Mouse (Mus musculus) kidney, adult 2 months (tissue): Measurements from ENCODE around the gene Nt5c2. TPM values are rescaled to one million over a fixed set of nuclear protein-coding genes. Genes with fewer than 3 reads are reported as not detected.

Source experiments
- DNase-seq: peaks from one replicate; pipeline ENCODE4 v3.0.0; 2021
- H3K27ac ChIP-seq: fragments of 200-500 bp; 2 replicates; pipeline ENCODE4 v1.5.1; 2012; ENCODE audit warnings: low read depth, low read length, control low read depth, inconsistent platforms; ENCODE audit not compliant: insufficient read depth
- H3K27me3 ChIP-seq: fragments of 200-500 bp; replicated peaks from 2 replicates; pipeline ENCODE4 v1.6.1; 2012; ENCODE audit warnings: mild to moderate bottlenecking, moderate library complexity, low read length, inconsistent platforms; ENCODE audit not compliant: control insufficient read depth, insufficient read depth
- H3K36me3 ChIP-seq: fragments of 200-500 bp; 2 replicates; pipeline ENCODE4 v1.6.1; 2012; ENCODE audit warnings: mild to moderate bottlenecking, moderate library complexity, low read length, inconsistent platforms; ENCODE audit not compliant: control insufficient read depth, insufficient read depth
- H3K4me1 ChIP-seq: fragments of 200-500 bp; 2 replicates; pipeline ENCODE4 v1.6.1; 2011; ENCODE audit warnings: low read length; ENCODE audit not compliant: control insufficient read depth, insufficient read depth
- H3K4me3 ChIP-seq: fragments of 200-500 bp; 2 replicates; pipeline ENCODE4 v1.5.1; 2011; ENCODE audit warnings: mild to moderate bottlenecking, low read depth, low read length, control low read depth; ENCODE audit not compliant: insufficient read depth
- CTCF ChIP-seq: fragments of 200-500 bp; conservative IDR thresholded peaks from 2 replicates; pipeline ENCODE4 v1.5.1; 2011; ENCODE audit warnings: low read depth, mild to moderate bottlenecking, control low read depth, low read length, moderate library complexity, mixed read lengths; ENCODE audit not compliant: insufficient read depth, insufficient read length
- POLR2A ChIP-seq: fragments of 200-500 bp; IDR thresholded peaks from one replicate; pipeline ENCODE4 v1.6.1; 2011; ENCODE audit warnings: low read depth, low read length, control low read depth
- WGBS: fragments of 180-500 bp; shearing (Covaris S2); methylation state at CpG from one replicate; pipeline ENCODE4 v1.1.7; 2018; 5-methylcytosine and 5-hydroxymethylcytosine counted together
- polyA plus RNA-seq: library from polyadenylated mRNA; depleted of rRNA; stranded (reverse); fragments of >200 nt; gene quantifications from 2 replicates; pipeline ENCODE4 v1.2.3, GENCODE M21; 2012

Gene Nt5c2
- polyA plus RNA-seq, 1 experiment, result 36.3 TPM

DNA sequence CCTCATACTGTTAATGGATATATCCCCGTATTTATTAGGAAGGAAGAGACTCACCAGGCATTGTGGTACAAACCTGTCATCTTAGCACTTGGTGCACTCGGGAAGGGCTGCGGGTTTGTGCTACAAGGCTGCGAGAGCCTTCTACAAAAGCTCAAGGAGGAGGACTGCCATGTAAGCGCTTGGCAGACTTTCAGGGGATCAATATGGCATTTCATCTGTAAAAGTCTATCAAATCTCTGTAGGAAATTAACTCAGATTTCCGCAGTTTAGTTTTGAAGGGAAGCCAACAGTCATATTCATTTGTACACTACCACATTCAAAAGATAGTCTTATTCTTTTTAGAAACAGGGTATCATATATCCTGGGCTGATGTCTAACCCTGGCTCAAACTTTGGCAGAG is 16.8 kb upstream of the Nt5c2 start:
- no peaks in the 10 kb centered on the region; the same call in none of the 2 replicates for H3K36me3 ChIP-seq
- no peak for DNase-seq
- H3K4me3 ChIP-seq, result no peak overlapping the region
- H3K27me3 ChIP-seq, result no peaks in the 10 kb centered on the region
- WGBS, result 92% methylated on average over 6 of the region's 6 CpGs
- no peaks in the 10 kb centered on the region for H3K4me1 ChIP-seq
- TF ChIP-seq POLR2A (no peak), CTCF (no peak)
- no peak overlapping the region for H3K27ac ChIP-seq

DNA sequence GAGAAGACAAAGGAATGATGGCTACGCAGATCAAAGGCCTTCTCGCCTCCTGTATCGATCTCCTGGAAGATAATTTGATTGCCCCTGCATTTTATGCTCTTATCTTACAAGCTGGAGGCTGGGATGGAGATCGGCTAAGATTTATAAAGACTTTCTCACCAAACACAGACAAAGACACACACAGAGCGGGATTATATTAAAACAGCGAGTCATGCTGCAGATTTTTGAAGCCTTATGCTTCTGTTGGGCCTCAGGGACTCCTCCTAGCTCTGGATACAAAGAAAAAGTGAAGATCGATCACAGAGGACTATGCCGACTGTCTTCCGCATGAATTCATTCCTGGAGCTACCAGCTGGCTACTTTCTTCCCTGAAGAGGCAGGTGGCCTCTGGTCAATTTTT is 14.8 kb upstream of the Nt5c2 start:
- WGBS, result 75% methylated on average over 9 of the region's 9 CpGs
- no peaks in the 10 kb centered on the region for H3K27me3 ChIP-seq
- TF ChIP-seq CTCF, result no peak
- no peak for TF ChIP-seq POLR2A
- no peak overlapping the region for H3K4me3 ChIP-seq
- no peak overlapping the region for H3K27ac ChIP-seq
- H3K36me3 ChIP-seq, result no peaks in the 10 kb centered on the region; the same call in none of the 2 replicates
- no peaks in the 10 kb centered on the region for H3K4me1 ChIP-seq
- no peak for DNase-seq

DNA sequence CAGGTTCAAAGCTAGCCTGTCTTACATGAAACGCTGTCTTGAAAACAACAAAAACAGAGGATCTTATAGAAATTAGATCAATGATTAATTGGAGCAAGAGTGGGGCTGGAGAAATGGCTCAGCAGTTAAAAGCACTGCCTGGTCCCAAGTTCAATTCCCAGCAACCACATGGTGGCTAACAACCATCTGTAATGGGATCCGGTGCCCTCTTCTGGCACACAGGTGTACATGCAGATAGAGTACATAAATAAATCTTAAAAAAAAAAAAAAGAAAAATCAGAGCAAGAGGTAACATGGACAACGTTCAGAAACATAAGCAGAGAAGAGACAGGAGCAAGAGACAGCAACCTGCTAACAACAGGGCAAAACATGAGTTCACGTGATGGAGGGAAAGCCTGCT is 11.6 kb upstream of the Nt5c2 start:
- DNase-seq, result no peak
- no peak overlapping the region for H3K27ac ChIP-seq
- H3K36me3 ChIP-seq, result no peaks in the 10 kb centered on the region
- TF ChIP-seq POLR2A, result no peak
- TF ChIP-seq CTCF, result no peak
- no peaks in the 10 kb centered on the region for H3K27me3 ChIP-seq
- no peak overlapping the region for H3K4me3 ChIP-seq
- no peaks in the 10 kb centered on the region for H3K4me1 ChIP-seq
- WGBS, result 76% methylated on average over 4 of the region's 4 CpGs

DNA sequence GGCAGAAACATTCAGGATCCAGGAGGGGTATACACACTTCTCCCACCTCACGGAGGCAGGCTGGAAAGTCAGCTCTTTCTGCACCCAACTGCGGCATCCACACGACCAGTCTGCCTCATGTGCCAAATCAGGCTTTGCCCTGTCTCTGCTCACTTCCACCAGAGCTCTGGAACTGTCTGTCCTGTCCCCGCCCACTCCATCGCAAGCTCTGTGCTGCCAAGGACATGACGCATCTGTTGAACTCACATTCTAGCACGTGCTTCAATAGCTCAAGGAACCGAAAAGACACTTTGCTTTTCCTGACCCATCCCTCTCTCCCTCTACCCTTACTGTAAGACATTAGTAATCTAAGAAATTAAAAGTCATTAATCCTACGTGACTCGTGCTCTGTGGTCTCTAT is 10.0 kb upstream of the Nt5c2 start:
- H3K4me1 ChIP-seq, result no peaks in the 10 kb centered on the region
- no peak overlapping the region for H3K4me3 ChIP-seq
- H3K36me3 ChIP-seq, result no peaks in the 10 kb centered on the region
- H3K27me3 ChIP-seq, result no peaks in the 10 kb centered on the region
- no peak for DNase-seq
- no peak for TF ChIP-seq CTCF
- no peak for TF ChIP-seq POLR2A
- no peak overlapping the region for H3K27ac ChIP-seq
- 69% methylated on average over 10 of the region's 10 CpGs for WGBS

DNA sequence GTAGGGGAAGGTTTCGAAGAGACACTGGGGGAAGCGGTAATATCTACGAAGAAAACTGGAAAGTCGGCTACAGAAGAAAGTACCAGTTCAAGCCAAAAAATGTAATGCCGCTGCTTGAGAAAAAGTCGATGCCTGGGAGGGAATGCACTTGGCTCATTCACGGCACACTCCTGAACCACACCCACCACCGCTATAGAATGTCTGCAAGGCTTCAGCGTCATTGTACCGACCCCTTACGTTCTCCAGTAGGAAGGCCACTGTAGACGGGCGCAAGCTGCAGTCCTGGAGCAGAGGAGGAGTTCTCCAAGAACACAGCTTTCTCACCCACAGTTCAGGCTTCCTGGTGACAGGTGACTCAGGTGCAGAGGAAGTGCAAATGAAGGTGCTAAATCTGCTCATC is 8.6 kb upstream of the Nt5c2 start:
- Histone ChIP-seq H3K4me3 (no peak overlapping the region), H3K36me3 (no peaks in the 10 kb centered on the region), H3K27me3 (no peaks in the 10 kb centered on the region; the same call in 1 of the 2 replicates), H3K4me1 (no peaks in the 10 kb centered on the region), H3K27ac (no peak overlapping the region)
- TF ChIP-seq POLR2A, result no peak
- no peak for TF ChIP-seq CTCF
- WGBS, result 81% methylated on average over 13 of the region's 13 CpGs
- no peak for DNase-seq

GRCm38 (mm10) chr19:47022709-47023108 is 7.8 kb upstream of the Nt5c2 start:
- H3K36me3 ChIP-seq, result no peaks in the 10 kb centered on the region
- TF ChIP-seq POLR2A, result no peak
- TF ChIP-seq CTCF, result no peak
- 79% methylated on average over 4 of the region's 4 CpGs for WGBS

DNA sequence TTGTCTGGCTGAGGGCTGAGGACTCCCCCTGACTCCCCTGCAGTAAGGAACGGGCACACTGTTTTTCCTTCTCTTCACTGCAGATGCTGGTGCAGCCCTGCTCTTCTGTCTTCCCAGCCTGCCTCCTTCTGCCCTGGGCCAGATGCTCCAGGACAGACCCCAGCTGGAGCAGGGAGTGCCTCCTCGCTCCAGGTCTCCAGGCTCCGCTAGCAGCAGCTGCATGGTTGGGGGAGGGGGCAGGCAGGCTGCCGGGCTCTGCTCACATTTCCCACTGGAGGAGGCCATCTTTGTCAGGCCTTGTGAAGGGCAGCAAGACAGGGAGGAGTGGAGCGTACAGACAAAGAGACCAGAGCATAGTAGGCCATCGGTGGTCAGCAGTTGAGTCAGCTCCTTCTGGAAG is 4.4 kb upstream of the Nt5c2 start:
- Histone ChIP-seq H3K27me3 (peaks cover 3% of the 10 kb centered on the region; the same call in 1 of the 2 replicates), H3K4me1 (no peaks in the 10 kb centered on the region), H3K4me3 (no peak overlapping the region), H3K27ac (no peak overlapping the region), H3K36me3 (no peaks in the 10 kb centered on the region)
- DNase-seq, result no peak
- WGBS, result 22% methylated on average over 6 of the region's 6 CpGs
- TF ChIP-seq CTCF, result no peak
- TF ChIP-seq POLR2A, result no peak

More at GRCm38 (mm10) chr19:47022709-47023108, 7.8 kb upstream of the Nt5c2 start:
- H3K27ac ChIP-seq, result no peak overlapping the region
- H3K27me3 ChIP-seq, result no peaks in the 10 kb centered on the region; the same call in 1 of the 2 replicates
- no peak overlapping the region for H3K4me3 ChIP-seq
- no peak for DNase-seq
- no peaks in the 10 kb centered on the region for H3K4me1 ChIP-seq
